Mouse (Mus musculus) cortical plate, adult 2 months (tissue): Measurements from ENCODE around the gene Krtap28-10. TPM values are rescaled to one million over a fixed set of nuclear protein-coding genes. Genes with fewer than 3 reads are reported as not detected.
"Not testable (repeated sequence)": the region's sequence is repeated elsewhere in the genome, so short reads cannot be mapped to it uniquely, and the experiment has no call there.

Experiments
- H3K27ac ChIP-seq: fragments of 200-500 bp; 2 replicates; pipeline ENCODE4 v1.5.1; 2012; ENCODE audit warnings: low read length, control low read depth, inconsistent platforms; ENCODE audit not compliant: insufficient read depth
- H3K4me1 ChIP-seq: fragments of 200-500 bp; 2 replicates; pipeline ENCODE4 v1.6.1; 2011; ENCODE audit warnings: low read length; ENCODE audit not compliant: control insufficient read depth, insufficient read depth
- H3K4me3 ChIP-seq: fragments of 200-500 bp; 2 replicates; pipeline ENCODE4 v1.5.1; 2011; ENCODE audit warnings: mild to moderate bottlenecking, low read length, control low read depth; ENCODE audit not compliant: insufficient read depth
- CTCF ChIP-seq: fragments of 200-500 bp; IDR thresholded peaks from 2 replicates; pipeline ENCODE4 v1.5.1; 2011; ENCODE audit warnings: mild to moderate bottlenecking, control low read depth, low read length; ENCODE audit not compliant: insufficient read depth; ENCODE audit errors: extremely low read depth
- POLR2A ChIP-seq: fragments of 200-500 bp; IDR thresholded peaks from 2 replicates; pipeline ENCODE4 v1.6.1; 2011; ENCODE audit warnings: mild to moderate bottlenecking, low read length, control low read depth; ENCODE audit not compliant: insufficient read depth; ENCODE audit errors: extremely low read depth
- polyA plus RNA-seq: library from polyadenylated mRNA; depleted of rRNA; stranded (reverse); fragments of >200 nt; gene quantifications from 2 replicates; pipeline ENCODE4 v1.2.3, GENCODE M21; 2012; rRNA removed

Krtap28-10 gene
- polyA plus RNA-seq, 1 experiment: not detected

GRCm38 (mm10) chr1:83016556-83016955 lies 25.7 kb downstream of the Krtap28-10 start:
- TF ChIP-seq POLR2A (no peak), CTCF (no peak)
- H3K4me3 ChIP-seq: no peak overlapping the region
- no peaks in the 10 kb centered on the region for H3K4me1 ChIP-seq
- no peak overlapping the region for H3K27ac ChIP-seq

DNA sequence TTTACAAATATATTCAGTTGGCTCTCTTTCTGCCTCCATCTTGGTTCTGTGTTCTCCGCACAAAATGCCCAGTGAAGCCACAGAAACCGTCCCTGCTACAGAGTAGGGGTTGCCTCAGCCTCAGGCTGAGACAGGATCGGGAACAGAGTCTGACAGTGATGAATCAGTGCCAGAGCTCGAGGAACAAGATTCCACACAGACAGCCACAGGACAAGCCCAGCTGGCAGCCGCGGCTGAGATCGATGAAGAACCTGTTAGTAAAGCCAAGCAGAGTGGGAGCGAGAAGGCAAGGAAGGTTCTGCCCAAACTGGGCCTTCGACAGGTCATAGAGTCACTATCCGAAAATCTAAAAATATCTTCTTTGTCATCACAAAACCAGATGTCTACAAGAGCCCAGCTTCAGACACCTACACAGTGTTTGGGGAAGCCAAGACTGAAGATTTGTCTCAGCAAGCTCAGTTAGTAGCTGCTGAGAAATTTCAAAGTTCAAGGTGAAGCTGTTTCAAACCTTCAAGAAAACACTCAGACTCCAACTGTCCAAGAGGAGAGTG lies 26.9 kb downstream of the Krtap28-10 start:
- H3K27ac ChIP-seq: no peak overlapping the region
- no peak for TF ChIP-seq POLR2A
- no peak for TF ChIP-seq CTCF
- no peaks in the 10 kb centered on the region for H3K4me1 ChIP-seq
- no peak overlapping the region for H3K4me3 ChIP-seq

DNA sequence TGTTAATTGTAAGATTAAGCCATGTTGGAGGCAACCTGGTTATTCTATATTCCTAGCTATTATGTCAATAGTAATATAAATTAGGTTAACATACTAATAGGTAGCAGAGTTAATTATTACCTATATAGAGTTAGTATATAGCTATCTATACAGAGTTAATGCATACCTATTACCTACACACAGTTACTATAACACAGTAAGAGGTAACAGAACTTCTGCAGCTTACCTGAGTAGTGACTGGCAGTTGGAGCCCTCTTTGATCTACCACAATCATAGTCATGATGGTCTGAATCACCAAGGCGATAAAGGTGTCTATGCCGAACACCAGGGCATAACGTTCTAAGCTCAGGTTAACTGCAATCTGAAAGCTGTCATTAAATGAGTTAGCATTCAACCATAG lies 27.8 kb downstream of the Krtap28-10 start:
- Histone ChIP-seq H3K4me3 (no peak overlapping the region), H3K4me1 (no peaks in the 10 kb centered on the region), H3K27ac (no peak overlapping the region)
- no peak for TF ChIP-seq CTCF
- no peak for TF ChIP-seq POLR2A

DNA sequence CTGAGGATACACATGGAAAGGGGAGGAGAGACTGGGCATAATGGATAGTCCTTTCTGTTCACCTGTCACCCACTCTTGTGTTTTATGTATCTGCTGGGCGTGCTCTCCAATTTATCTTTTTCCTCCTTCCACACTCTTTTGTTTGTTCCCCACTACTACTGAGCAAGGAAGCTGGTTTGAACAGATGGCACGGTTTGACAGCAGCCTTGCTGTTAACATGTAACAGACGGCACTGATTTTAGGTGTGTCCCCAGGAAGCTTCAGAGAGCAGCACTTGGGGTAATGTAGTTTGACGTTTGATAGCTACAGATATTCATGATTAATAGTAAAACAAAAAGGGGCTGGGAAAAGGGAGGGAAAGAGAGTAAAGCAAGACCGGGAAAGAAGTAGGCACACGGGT lies 34.8 kb downstream of the Krtap28-10 start:
- TF ChIP-seq CTCF (no peak), POLR2A (no peak)
- Histone ChIP-seq H3K27ac (no peak overlapping the region), H3K4me1 (no peaks in the 10 kb centered on the region), H3K4me3 (no peak overlapping the region)

DNA sequence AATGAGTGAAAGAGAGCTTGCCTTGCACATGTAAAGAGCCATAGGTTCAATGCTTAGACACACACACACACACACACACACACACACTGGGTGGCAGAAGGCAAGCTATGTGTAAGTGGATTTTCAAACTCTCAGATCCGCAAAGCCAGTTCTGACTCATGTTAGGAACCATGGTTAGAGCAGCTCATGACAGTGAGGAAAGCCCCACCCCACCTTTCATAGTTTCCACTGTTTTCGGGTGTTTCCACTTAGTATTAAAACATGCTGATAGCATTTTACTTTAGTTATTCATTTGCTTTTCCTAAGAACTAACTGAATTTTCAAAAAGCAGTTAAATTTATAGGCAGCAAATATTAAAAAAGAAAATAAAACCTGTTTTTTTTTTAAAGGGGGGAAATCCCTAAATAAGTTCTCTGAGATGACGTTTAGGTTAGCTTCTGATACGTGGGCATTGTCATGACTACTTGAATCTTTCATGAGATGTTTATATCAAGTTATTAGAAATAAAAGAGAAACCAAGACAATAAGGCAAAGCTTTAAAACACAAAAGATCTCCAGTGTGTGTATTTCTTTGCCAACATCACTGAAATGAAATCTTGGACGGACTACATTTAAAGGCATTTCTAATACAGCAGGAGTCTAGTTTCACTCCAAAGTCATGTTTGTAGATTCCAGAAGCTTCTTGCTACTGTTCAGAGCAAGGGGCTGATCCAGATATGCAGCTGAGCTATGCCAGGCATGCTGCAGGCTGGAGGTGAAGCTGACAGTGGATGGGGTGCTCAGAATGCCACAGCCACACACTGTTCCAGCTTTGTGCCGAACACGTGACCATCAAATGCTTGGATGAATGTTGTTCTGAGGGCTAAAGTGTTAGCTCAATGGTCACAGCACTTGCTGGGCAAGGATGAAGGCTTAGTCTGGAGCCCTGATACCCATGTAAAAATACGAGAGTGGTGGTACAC lies 35.8 kb downstream of the Krtap28-10 start:
- H3K4me1 ChIP-seq: no peaks in the 10 kb centered on the region
- no peak for TF ChIP-seq CTCF
- TF ChIP-seq POLR2A: no peak
- H3K4me3 ChIP-seq: no peak overlapping the region
- no peak overlapping the region for H3K27ac ChIP-seq

DNA sequence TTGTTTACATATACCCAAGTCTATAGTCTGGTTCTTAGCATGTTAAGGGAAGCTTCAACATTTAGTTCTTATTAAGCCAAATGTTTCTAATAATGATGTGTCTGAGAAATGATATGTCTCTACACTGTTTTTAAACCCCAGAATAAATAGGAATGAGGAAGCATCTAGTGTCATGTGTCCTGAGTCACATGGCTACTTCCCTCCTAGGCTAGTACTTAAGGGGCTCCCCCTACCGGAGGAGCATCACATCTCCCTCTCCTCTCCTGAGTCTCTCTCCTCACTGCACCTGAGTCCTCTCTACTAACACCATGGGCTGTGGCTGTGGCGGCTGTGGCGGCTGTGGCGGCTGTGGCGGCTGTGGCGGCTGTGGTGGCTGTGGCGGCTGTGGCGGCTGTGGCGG lies 42.0 kb downstream of the Krtap28-10 start, which contains the start of gene Gm47959:
Gene Gm47959 (plus strand): TSS at position 243 of the 400 bp plus-strand sequence.
- not testable (repeated sequence) for H3K4me3 ChIP-seq, H3K27ac ChIP-seq, H3K4me1 ChIP-seq

DNA sequence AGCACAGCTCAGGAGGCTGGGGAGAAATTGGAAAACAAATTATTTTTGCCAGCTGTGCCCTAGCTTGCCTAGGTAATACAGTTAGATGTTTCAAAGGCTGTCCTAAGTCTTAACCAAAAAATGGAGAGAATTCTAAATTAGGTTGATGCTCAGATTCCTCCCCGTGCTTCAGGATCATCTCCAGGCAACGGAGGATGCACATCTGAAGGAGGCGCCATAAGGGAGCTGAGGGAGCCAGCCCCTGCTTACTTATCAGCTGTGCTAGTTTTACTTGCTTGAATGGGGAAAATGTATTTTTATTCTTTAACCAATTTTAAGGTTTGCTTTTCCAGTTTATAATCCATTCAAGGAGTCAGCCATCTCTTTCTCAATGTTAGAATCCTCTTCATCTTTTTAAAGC lies 48.3 kb downstream of the Krtap28-10 start:
- TF ChIP-seq POLR2A: no peak
- TF ChIP-seq CTCF: no peak
- H3K4me1 ChIP-seq: no peaks in the 10 kb centered on the region
- H3K27ac ChIP-seq: no peak overlapping the region
- no peak overlapping the region for H3K4me3 ChIP-seq

DNA sequence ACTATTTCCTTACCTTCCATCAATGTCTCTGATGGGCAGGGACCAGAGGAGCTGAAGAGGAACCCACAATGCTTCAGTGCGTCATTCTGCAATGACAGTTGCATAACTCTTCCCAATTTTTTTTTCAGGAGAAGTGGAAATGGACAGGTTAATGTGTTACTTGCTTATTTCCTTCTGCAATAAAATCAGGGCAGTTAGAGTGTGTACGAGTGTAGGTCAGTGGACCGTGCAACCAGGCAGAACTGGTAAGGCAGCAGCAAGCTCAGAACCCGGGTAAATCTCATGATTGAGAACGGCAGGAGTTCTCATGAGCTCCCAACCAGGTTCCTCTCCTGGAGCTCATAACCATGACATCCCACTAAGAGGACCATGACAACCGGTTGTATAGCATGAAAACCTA lies 50.2 kb downstream of the Krtap28-10 start:
- 0 out of 2 replicates have a peak, but pooled peaks cover 1% of the 10 kb centered on the region for H3K4me1 ChIP-seq
- no peak for TF ChIP-seq POLR2A
- TF ChIP-seq CTCF: no peak
- no peak overlapping the region for H3K27ac ChIP-seq
- no peak overlapping the region for H3K4me3 ChIP-seq

DNA sequence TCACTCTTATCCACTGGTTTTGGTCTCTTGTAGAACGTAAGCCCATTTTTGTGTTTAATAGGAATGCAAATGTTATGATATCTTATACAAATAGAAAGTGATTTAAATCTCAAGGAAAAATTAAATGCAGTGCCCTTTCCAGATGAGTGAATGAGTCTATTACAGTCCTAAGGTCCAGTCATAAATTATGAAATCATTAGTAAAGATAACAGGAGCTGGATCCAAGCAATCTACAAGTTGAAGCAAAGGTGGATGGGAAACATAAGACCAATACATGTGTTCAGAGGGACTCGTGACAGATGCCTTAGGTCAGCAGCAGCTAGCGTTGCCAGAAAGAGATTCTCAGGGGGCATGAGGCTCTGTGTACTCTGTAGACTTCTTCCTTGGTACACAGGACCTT lies 50.7 kb downstream of the Krtap28-10 start:
- no peak overlapping the region for H3K27ac ChIP-seq
- no peak for TF ChIP-seq POLR2A
- TF ChIP-seq CTCF: no peak
- no peak overlapping the region for H3K4me3 ChIP-seq
- 0 out of 2 replicates have a peak, but pooled peaks cover 1% of the 10 kb centered on the region for H3K4me1 ChIP-seq

Other genes starting within 250 kb of the Krtap28-10 start
- gene Agfg1, start 203.0 kb downstream of the Krtap28-10 start, polyA plus RNA-seq: 37.5 and 39.5 TPM in 2 replicates
- 2.1 and 2.2 TPM in 2 replicates for gene A030005L19Rik, start 129.2 kb downstream of the Krtap28-10 start, polyA plus RNA-seq
- 0.19 TPM in 1 of 2 replicates, not detected in the other for gene A030014E15Rik, start 117.6 kb downstream of the Krtap28-10 start, polyA plus RNA-seq
- gene Gm6217, start 111.1 kb downstream of the Krtap28-10 start, polyA plus RNA-seq: not detected in 2 replicates
- not detected in 2 replicates for gene A030003K21Rik, start 99.1 kb downstream of the Krtap28-10 start, polyA plus RNA-seq
- gene Gm7544, start 86.5 kb downstream of the Krtap28-10 start, polyA plus RNA-seq: not detected in 2 replicates
- not detected in 2 replicates for gene Gm47955, start 82.2 kb downstream of the Krtap28-10 start, polyA plus RNA-seq
- not detected in 2 replicates for gene Gm47959, start 41.9 kb downstream of the Krtap28-10 start, polyA plus RNA-seq
- 3.9 and 5.2 TPM in 2 replicates for gene Slc19a3, start 4.0 kb downstream of the Krtap28-10 start, polyA plus RNA-seq
- 0.09 TPM in 1 of 2 replicates, not detected in the other for gene Gm47969, start 2.5 kb upstream of the Krtap28-10 start, polyA plus RNA-seq
- gene A030005K14Rik, start 16.9 kb upstream of the Krtap28-10 start, polyA plus RNA-seq: not detected in 2 replicates
- gene Krtap28-13, start 18.4 kb upstream of the Krtap28-10 start, polyA plus RNA-seq: 0.30 TPM in 1 of 2 replicates, not detected in the other
- not detected in 2 replicates for gene Ccl20, start 74.3 kb upstream of the Krtap28-10 start, polyA plus RNA-seq
- 0.30 and 0.56 TPM in 2 replicates for gene Daw1, start 117.3 kb upstream of the Krtap28-10 start, polyA plus RNA-seq